Mouse (Mus musculus): ENCODE measurements at regions not wholly inside any gene's neighbourhood (a gene's known extent, or its start where the extent isn't known, plus 50 kb on each side); places are given as distances from the start of the nearest gene placed in this dataset.

DNA sequence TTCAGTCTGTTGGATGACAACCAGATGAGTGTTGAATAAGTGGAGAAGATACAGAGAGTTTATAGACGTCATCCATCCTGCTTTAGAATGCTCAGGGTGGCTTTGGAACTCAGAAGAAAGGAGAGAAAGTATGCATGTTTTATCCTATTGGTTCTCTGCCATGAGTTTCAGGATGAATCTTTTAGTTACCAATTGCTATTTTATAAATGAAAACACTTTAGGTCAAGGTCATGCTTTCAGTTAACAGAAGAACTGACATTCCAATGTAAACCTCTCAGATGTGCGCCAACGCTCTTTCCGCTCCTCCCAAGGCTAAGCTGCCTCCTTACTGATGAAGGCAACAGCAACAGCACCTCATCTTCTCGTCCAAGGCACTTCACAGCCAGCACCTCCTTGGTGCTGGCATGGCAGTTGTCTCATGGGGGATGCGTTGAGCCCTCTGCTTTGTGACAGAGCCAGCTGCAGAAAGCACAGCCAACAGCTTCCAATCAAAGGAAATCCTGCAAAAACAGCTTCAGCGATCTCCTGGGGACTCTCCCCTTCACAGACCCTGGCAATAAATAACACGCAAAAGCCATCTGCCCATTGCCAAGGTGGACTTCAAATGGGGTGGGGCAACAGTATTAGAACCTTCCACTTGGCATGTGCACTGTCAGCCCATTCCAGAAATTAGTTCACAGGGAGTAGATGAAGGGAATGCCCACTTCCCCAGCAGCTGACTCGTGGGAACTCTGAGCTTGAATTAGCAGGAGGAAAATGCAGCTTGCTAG is 580.9 kb upstream of the Klf4 start:
- Histone ChIP-seq H3K4me3 (no peak overlapping the region), H3K27me3 (ENCODE audit: control insufficient read depth, insufficient read depth, insufficient read length) (no peaks in the 10 kb centered on the region), H3ac (ENCODE audit: control insufficient read depth, insufficient read length) (no peak overlapping the region), H3K36me3 (ENCODE audit: control insufficient read depth, insufficient read depth) (no peaks in the 10 kb centered on the region), H3K79me2 (ENCODE audit: control insufficient read depth, insufficient read depth) (no peaks in the 10 kb centered on the region), H3K4me2 (ENCODE audit: low read depth) (no peak overlapping the region)
- TF ChIP-seq MYOD1 (IDR thresholded peaks at IDR 0.05; ENCODE audit: control insufficient read depth in 1 of 3, insufficient read length in 2 of 3, low read depth in 2 of 3) (peak in 1 of 3 experiments; percentile 3), CEBPB (IDR thresholded peaks at IDR 0.05; ENCODE audit: insufficient read depth, poor library complexity, severe bottlenecking) (no peak)

DNA sequence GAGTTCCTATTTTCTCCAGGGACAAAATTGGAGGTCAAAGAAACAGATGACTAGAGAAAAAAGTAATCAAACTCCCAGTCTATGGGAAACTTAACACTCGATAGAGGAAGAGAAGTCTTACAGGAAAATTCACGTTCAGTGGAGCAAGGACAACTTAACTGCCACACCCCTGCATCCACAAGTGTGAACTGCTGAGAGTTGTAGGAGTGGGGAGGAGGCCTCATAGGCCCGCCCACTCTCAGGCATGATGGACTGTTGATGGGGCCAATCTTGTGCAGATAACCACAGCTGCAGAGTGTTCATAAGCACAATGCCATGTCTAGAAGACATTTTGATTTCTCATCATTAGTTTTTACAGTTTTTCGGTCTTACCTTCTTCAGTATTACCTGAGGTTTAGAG is 574.7 kb upstream of the Klf4 start:
- H3K27me3 ChIP-seq (ENCODE audit: control insufficient read depth, insufficient read depth, insufficient read length) = no peaks in the 10 kb centered on the region
- no peaks in the 10 kb centered on the region for H3K36me3 ChIP-seq (ENCODE audit: control insufficient read depth, insufficient read depth)
- TF ChIP-seq REST (IDR thresholded peaks at IDR 0.05; ENCODE audit: insufficient read depth, insufficient read length) = no peak
- TF ChIP-seq TCF12 (IDR thresholded peaks at IDR 0.05; ENCODE audit: insufficient read depth, poor library complexity, severe bottlenecking) = no peak
- TF ChIP-seq MYOD1 (IDR thresholded peaks at IDR 0.05; ENCODE audit: control insufficient read depth in 1 of 3, insufficient read length in 2 of 3, low read depth in 2 of 3) = no peak
- no peak for TF ChIP-seq POLR2AphosphoS2 (IDR thresholded peaks at IDR 0.05; ENCODE audit: insufficient read length, low read depth)
- TF ChIP-seq MYOG (IDR thresholded peaks at IDR 0.05; ENCODE audit: control insufficient read depth in 1 of 3, insufficient read depth in 1 of 3, insufficient read length in 2 of 3, low read depth in 2 of 3) = no peak
- no peak for TF ChIP-seq USF1 (IDR thresholded peaks at IDR 0.05; ENCODE audit: low read depth)
- TF ChIP-seq POLR2A (IDR thresholded peaks at IDR 0.05; ENCODE audit: insufficient read length, low read depth) = no peak
- no peak for TF ChIP-seq E2F4 (IDR thresholded peaks at IDR 0.05; ENCODE audit: insufficient read depth)
- TF ChIP-seq CEBPB (IDR thresholded peaks at IDR 0.05; ENCODE audit: insufficient read depth, poor library complexity, severe bottlenecking) = no peak
- TF ChIP-seq TCF3 (IDR thresholded peaks at IDR 0.05; ENCODE audit: insufficient read length, low read depth) = no peak
- no peak for TF ChIP-seq SRF (IDR thresholded peaks at IDR 0.05; ENCODE audit: control insufficient read depth, insufficient read length, low read depth)
- no peak for TF ChIP-seq MAX (IDR thresholded peaks at IDR 0.05; ENCODE audit: low read depth)

GRCm38 (mm10) chr4:56102314-56102713 is 570.0 kb upstream of the Klf4 start:
- H3K4me3 ChIP-seq = no peak overlapping the region
- H3K27me3 ChIP-seq (ENCODE audit: control insufficient read depth, insufficient read depth, insufficient read length) = no peaks in the 10 kb centered on the region
- no peaks in the 10 kb centered on the region for H3K36me3 ChIP-seq (ENCODE audit: control insufficient read depth, insufficient read depth)
- TF ChIP-seq MAX (IDR thresholded peaks at IDR 0.05; ENCODE audit: low read depth) = no peak
- TF ChIP-seq E2F4 (IDR thresholded peaks at IDR 0.05; ENCODE audit: insufficient read depth) = no peak
- no peak for TF ChIP-seq POLR2AphosphoS2 (IDR thresholded peaks at IDR 0.05; ENCODE audit: insufficient read length, low read depth)
- TF ChIP-seq TCF3 (IDR thresholded peaks at IDR 0.05; ENCODE audit: insufficient read length, low read depth) = no peak
- no peak for TF ChIP-seq MYOG (IDR thresholded peaks at IDR 0.05; ENCODE audit: control insufficient read depth in 1 of 3, insufficient read depth in 1 of 3, insufficient read length in 2 of 3, low read depth in 2 of 3)
- no peak for TF ChIP-seq REST (IDR thresholded peaks at IDR 0.05; ENCODE audit: insufficient read depth, insufficient read length)
- no peak for TF ChIP-seq USF1 (IDR thresholded peaks at IDR 0.05; ENCODE audit: low read depth)
- H3K79me2 ChIP-seq (ENCODE audit: control insufficient read depth, insufficient read depth) = no peaks in the 10 kb centered on the region
- no peak overlapping the region for H3K4me2 ChIP-seq (ENCODE audit: low read depth)
- H3ac ChIP-seq (ENCODE audit: control insufficient read depth, insufficient read length) = no peak overlapping the region

More for the DNA sequence above, 574.7 kb upstream of the Klf4 start:
- Histone ChIP-seq H3K4me3 (no peak overlapping the region), H3ac (ENCODE audit: control insufficient read depth, insufficient read length) (no peak overlapping the region), H3K4me2 (ENCODE audit: low read depth) (no peak overlapping the region), H3K79me2 (ENCODE audit: control insufficient read depth, insufficient read depth) (no peaks in the 10 kb centered on the region)

- Histone ChIP-seq H3K36me3 (ENCODE audit: control insufficient read depth, insufficient read depth) (no peaks in the 10 kb centered on the region), H3ac (ENCODE audit: control insufficient read depth, insufficient read length) (no peak overlapping the region), H3K27me3 (ENCODE audit: control insufficient read depth, insufficient read depth, insufficient read length) (no peaks in the 10 kb centered on the region), H3K4me2 (ENCODE audit: low read depth) (no peak overlapping the region), H3K4me3 (no peak overlapping the region), H3K79me2 (ENCODE audit: control insufficient read depth, insufficient read depth) (no peaks in the 10 kb centered on the region)
- no peak for TF ChIP-seq POLR2AphosphoS2 (IDR thresholded peaks at IDR 0.05; ENCODE audit: insufficient read length, low read depth)
- TF ChIP-seq E2F4 (IDR thresholded peaks at IDR 0.05; ENCODE audit: insufficient read depth) = no peak
- TF ChIP-seq MYOG (IDR thresholded peaks at IDR 0.05; ENCODE audit: control insufficient read depth in 1 of 3, insufficient read depth in 1 of 3, insufficient read length in 2 of 3, low read depth in 2 of 3) = no peak
- TF ChIP-seq REST (IDR thresholded peaks at IDR 0.05; ENCODE audit: insufficient read depth, insufficient read length) = no peak
- TF ChIP-seq USF1 (IDR thresholded peaks at IDR 0.05; ENCODE audit: low read depth) = no peak
- no peak for TF ChIP-seq SRF (IDR thresholded peaks at IDR 0.05; ENCODE audit: control insufficient read depth, insufficient read length, low read depth)
- no peak for TF ChIP-seq TCF12 (IDR thresholded peaks at IDR 0.05; ENCODE audit: insufficient read depth, poor library complexity, severe bottlenecking)
- no peak for TF ChIP-seq MYOD1 (IDR thresholded peaks at IDR 0.05; ENCODE audit: control insufficient read depth in 1 of 3, insufficient read length in 2 of 3, low read depth in 2 of 3)
- no peak for TF ChIP-seq TCF3 (IDR thresholded peaks at IDR 0.05; ENCODE audit: insufficient read length, low read depth)
- TF ChIP-seq POLR2A (IDR thresholded peaks at IDR 0.05; ENCODE audit: insufficient read length, low read depth) = no peak
Measured at GRCm38 (mm10) chr4:56090796-56091195, 558.5 kb upstream of the Klf4 start.

DNA sequence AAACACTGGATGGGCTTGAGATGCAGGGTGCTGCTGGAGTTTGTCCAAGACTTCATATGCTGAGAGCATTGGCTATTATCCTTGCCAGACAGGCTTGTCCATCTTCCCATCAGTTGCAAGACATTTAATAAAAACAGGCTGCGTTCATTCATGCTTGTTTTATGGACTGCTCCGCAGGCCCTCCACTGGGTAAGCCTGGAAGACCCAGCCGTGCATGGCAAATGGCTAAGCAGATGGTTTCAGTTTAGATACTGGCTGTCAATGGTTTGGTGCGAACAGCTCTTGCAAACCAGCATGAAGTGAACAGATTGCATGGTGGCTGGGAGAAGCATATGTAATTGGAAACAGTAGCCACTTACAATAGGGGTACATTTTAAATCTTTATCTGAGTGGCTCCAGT is 556.4 kb upstream of the Klf4 start:
- no peak overlapping the region for H3K4me2 ChIP-seq (ENCODE audit: low read depth)
- no peaks in the 10 kb centered on the region for H3K79me2 ChIP-seq (ENCODE audit: control insufficient read depth, insufficient read depth)
- TF ChIP-seq TCF3 (IDR thresholded peaks at IDR 0.05; ENCODE audit: insufficient read length, low read depth) = no peak
- no peak for TF ChIP-seq MYOG (IDR thresholded peaks at IDR 0.05; ENCODE audit: control insufficient read depth in 1 of 3, insufficient read depth in 1 of 3, insufficient read length in 2 of 3, low read depth in 2 of 3)
- TF ChIP-seq POLR2AphosphoS2 (IDR thresholded peaks at IDR 0.05; ENCODE audit: insufficient read length, low read depth) = no peak
- no peak for TF ChIP-seq USF1 (IDR thresholded peaks at IDR 0.05; ENCODE audit: low read depth)
- no peak for TF ChIP-seq SRF (IDR thresholded peaks at IDR 0.05; ENCODE audit: control insufficient read depth, insufficient read length, low read depth)
- TF ChIP-seq TCF12 (IDR thresholded peaks at IDR 0.05; ENCODE audit: insufficient read depth, poor library complexity, severe bottlenecking) = no peak
- TF ChIP-seq MAX (IDR thresholded peaks at IDR 0.05; ENCODE audit: low read depth) = no peak
- no peak overlapping the region for H3K4me3 ChIP-seq
- H3K27me3 ChIP-seq (ENCODE audit: control insufficient read depth, insufficient read depth, insufficient read length) = no peaks in the 10 kb centered on the region
- no peak overlapping the region for H3ac ChIP-seq (ENCODE audit: control insufficient read depth, insufficient read length)
- H3K36me3 ChIP-seq (ENCODE audit: control insufficient read depth, insufficient read depth) = no peaks in the 10 kb centered on the region

Data from myocyte (in vitro differentiated cells).